In the genomic region with DNA sequence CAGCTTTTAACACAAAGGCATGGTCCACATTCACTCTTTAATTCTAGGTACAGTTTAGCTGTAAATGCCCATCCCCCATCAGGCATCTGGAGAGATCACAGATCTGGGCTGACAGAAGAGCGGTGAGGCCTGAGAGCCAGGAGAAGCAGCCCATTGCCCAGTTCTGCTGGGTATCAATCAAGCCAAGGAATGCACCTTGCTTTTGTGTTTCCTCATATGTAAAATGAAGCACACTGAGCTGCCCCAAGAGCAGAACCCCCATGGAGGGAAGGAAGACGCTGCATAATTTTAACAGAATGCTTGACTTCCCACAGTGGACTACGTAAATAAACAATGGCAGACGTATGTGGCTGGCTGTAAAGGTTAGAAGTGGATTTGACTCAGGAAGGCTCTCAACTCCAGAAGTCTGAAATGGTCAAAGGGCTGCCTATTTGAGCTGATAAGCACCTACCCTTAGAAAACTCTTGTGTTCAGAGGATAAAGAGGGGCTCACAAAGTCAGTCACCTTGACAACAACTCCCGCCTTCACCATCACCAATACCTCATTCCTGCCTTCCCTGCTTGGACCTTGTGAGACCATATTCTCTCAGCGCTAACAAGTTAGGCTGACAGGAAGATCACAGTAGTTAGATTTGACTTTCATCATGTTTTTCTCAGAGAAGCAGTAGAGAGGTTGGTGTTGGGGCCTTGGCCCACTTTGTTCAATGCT, we compare ENCODE assay signal across 17 mouse cellular contexts.
"Had no signal": no experiment of that assay in that cellular context is flagged by ENCODE, and none has a peak within 500 bp of the region (broad histone marks: within the 10 kb centered on the region; RNA-seq: fewer than 3 reads in every experiment).

No protein-coding gene starts in this region.

- ATAC-seq: liver, embryonic 12.5 days; midbrain, embryonic 15.5 days had no signal

- DNase-seq: kidney, adult 9 months; kidney, postnatal 14 days; kidney, postnatal 4 days; left cerebral cortex, postnatal 4 days; lung, adult 2 months; lung, postnatal 14 days; lung, postnatal 4 days; thymus, adult 18-20 months; thymus, postnatal 36 days had no signal

- H3K27me3 ChIP-seq: limb, embryonic 12.5 days; limb, embryonic 15.5 days; liver, embryonic 12.5 days; liver, embryonic 15.5 days; midbrain, embryonic 12.5 days; midbrain, embryonic 15.5 days; neural tube, embryonic 12.5 days; neural tube, embryonic 15.5 days had no signal

- H3K9ac ChIP-seq: limb, embryonic 12.5 days; limb, embryonic 15.5 days; liver, embryonic 12.5 days; liver, embryonic 15.5 days; midbrain, embryonic 12.5 days; midbrain, embryonic 15.5 days; neural tube, embryonic 12.5 days; neural tube, embryonic 15.5 days had no signal

- H3K4me2 ChIP-seq: limb, embryonic 12.5 days; limb, embryonic 15.5 days; liver, embryonic 12.5 days; liver, embryonic 15.5 days; midbrain, embryonic 12.5 days; midbrain, embryonic 15.5 days; neural tube, embryonic 12.5 days; neural tube, embryonic 15.5 days had no signal

- H3K4me1 ChIP-seq: liver, embryonic 15.5 days; midbrain, embryonic 12.5 days; midbrain, embryonic 15.5 days had no signal

- H3K4me3 ChIP-seq: limb, embryonic 12.5 days; limb, embryonic 15.5 days; liver, embryonic 12.5 days; liver, embryonic 15.5 days; midbrain, embryonic 12.5 days; midbrain, embryonic 15.5 days; neural tube, embryonic 12.5 days; neural tube, embryonic 15.5 days had no signal

- H3K9me3 ChIP-seq: limb, embryonic 12.5 days; limb, embryonic 15.5 days; liver, embryonic 12.5 days; liver, embryonic 15.5 days; midbrain, embryonic 12.5 days; midbrain, embryonic 15.5 days; neural tube, embryonic 12.5 days; neural tube, embryonic 15.5 days had no signal

- H3K27ac ChIP-seq: limb, embryonic 12.5 days; limb, embryonic 15.5 days; liver, embryonic 12.5 days; liver, embryonic 15.5 days; midbrain, embryonic 12.5 days; midbrain, embryonic 15.5 days; neural tube, embryonic 12.5 days; neural tube, embryonic 15.5 days had no signal

- H3K36me3 ChIP-seq: liver, embryonic 12.5 days; liver, embryonic 15.5 days; midbrain, embryonic 12.5 days; midbrain, embryonic 15.5 days; neural tube, embryonic 12.5 days; neural tube, embryonic 15.5 days had no signal
